Mouse (Mus musculus): ENCODE results near the gene Chd6. TPM values are rescaled to one million over a fixed set of nuclear protein-coding genes. Genes with fewer than 3 reads are reported as not detected.

The Chd6 gene
- polyA plus RNA-seq, 2 experiments: 27.5 to 29.3 TPM

DNA sequence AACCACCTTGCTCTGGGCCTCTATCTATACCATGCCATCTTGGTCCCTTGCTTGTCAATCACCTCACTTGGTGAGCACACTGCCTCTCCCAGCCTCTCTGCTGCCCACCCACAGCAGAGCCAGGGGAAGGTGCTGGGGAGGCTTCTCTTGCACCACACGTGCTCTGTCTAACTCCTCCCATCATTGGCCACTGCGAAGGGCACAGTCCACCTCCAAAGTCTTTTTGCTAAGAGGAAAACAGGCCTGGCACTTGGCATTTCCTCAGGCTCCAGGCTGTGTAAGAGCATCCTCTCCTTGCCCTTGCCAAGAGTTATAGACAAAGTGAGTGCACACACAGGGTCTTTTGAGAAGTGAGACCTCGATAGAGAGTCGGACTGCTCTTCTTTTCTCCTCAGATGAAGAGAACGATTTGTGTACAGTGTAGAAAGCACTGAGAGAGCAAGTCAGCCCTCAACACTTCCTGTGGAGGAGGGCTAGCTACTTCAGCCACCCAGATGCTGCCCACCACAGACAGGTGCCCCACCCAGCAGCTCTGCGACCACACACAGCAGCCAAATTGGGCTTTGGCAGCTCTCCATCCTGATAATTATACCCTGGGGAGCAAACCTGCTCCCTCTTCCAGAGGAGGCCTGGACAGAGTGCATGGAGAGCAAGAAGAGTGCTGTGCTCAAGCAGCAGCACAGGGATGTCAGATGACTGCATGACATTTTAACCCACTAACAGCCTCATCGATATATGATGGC is 155.6 kb downstream of the Chd6 start:
- Histone ChIP-seq H3K27me3 (ENCODE audit: control insufficient read depth, insufficient read depth, low read length) (no peaks in the 10 kb centered on the region), H3K4me1 (ENCODE audit: control insufficient read depth, insufficient read depth, low read length) (peaks cover 6% of the 10 kb centered on the region; the same call in 1 of the 2 replicates), H3K4me2 (replicated peaks; ENCODE audit: low read depth, low read length, severe bottlenecking) (no peak overlapping the region), H3K4me3 (replicated peaks; ENCODE audit: low read length) (no peak overlapping the region), H3K27ac (replicated peaks; ENCODE audit: low read depth, low read length) (no peak overlapping the region), H3K36me3 (ENCODE audit: control insufficient read depth, insufficient read depth, low read length) (peaks cover 77% of the 10 kb centered on the region), H3K9me3 (ENCODE audit: control insufficient read depth, low read length) (no peaks in the 10 kb centered on the region), H3K9ac (ENCODE audit: low read depth, low read length, severe bottlenecking) (no peak overlapping the region)
- ATAC-seq (ENCODE audit: low FRiP score, low read depth): peak; percentile 19; the same call in 1 of the 2 replicates
- DNase-seq (ENCODE audit: low spot score): peak; percentile 27
- no peak for TF ChIP-seq POLR2A (IDR thresholded peaks at IDR 0.05; ENCODE audit: borderline replicate concordance, extremely low read depth, insufficient read depth, insufficient read length)
- WGBS: 68% methylated on average over 7 of the region's 7 CpGs

DNA sequence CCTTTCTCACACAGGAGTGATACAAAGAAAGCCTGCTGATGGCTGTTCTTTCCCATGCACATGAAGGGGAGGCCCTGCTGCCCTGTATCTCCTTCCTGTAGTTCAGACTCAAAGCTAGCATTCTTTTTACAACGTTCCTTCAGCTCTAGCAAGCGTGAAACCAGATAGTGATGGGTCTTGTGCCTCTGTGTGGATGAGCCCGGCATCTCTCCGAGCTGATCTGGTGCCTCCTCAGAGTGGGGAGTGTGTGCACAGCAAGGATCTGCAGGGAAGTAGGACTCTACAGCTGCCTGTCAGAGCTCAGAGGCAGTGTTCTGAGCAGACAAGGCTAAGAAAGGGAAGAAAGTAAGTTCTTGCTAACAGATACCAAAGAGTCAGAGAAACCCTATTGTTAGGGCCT is 157.3 kb downstream of the Chd6 start:
- Histone ChIP-seq H3K27me3 (ENCODE audit: control insufficient read depth, insufficient read depth, low read length) (no peaks in the 10 kb centered on the region), H3K9me3 (ENCODE audit: control insufficient read depth, low read length) (no peaks in the 10 kb centered on the region), H3K36me3 (ENCODE audit: control insufficient read depth, insufficient read depth, low read length) (peaks cover 79% of the 10 kb centered on the region), H3K27ac (replicated peaks; ENCODE audit: low read depth, low read length) (no peak overlapping the region), H3K4me2 (replicated peaks; ENCODE audit: low read depth, low read length, severe bottlenecking) (no peak overlapping the region), H3K9ac (ENCODE audit: low read depth, low read length, severe bottlenecking) (no peak overlapping the region), H3K4me3 (replicated peaks; ENCODE audit: low read length) (no peak overlapping the region), H3K4me1 (ENCODE audit: control insufficient read depth, insufficient read depth, low read length) (peaks cover 6% of the 10 kb centered on the region; the same call in 1 of the 2 replicates)
- DNase-seq (ENCODE audit: low spot score): no peak
- no peak for TF ChIP-seq POLR2A (IDR thresholded peaks at IDR 0.05; ENCODE audit: borderline replicate concordance, extremely low read depth, insufficient read depth, insufficient read length)
- 79% methylated on average over 4 of the region's 4 CpGs for WGBS
- ATAC-seq (ENCODE audit: low FRiP score, low read depth): no peak

DNA sequence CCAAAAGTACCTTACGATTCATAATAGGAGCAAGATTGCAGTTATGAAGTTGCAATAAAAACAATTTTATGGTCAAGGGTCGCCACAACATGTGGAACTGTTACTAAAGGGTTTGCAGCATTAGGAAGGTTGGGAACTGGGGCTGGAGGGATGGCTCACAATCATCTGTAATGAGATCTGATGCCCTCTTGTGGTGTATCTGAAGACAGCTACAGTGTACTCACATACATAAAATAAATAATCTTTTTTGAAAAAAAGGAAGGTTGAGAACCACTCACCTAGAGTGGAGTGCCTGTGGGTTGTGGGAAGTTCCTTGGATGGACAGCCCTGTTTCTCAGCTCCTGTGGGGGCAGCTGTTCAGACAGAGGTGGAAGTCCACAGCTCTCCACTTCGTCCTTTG is 166.4 kb downstream of the Chd6 start:
- Histone ChIP-seq H3K4me2 (replicated peaks; ENCODE audit: low read depth, low read length, severe bottlenecking) (no peak overlapping the region), H3K9ac (ENCODE audit: low read depth, low read length, severe bottlenecking) (no peak overlapping the region), H3K27ac (replicated peaks; ENCODE audit: low read depth, low read length) (no peak overlapping the region), H3K36me3 (ENCODE audit: control insufficient read depth, insufficient read depth, low read length) (peaks cover 13% of the 10 kb centered on the region; the same call in 1 of the 2 replicates), H3K9me3 (ENCODE audit: control insufficient read depth, low read length) (no peaks in the 10 kb centered on the region), H3K4me1 (ENCODE audit: control insufficient read depth, insufficient read depth, low read length) (no peaks in the 10 kb centered on the region), H3K4me3 (replicated peaks; ENCODE audit: low read length) (no peak overlapping the region), H3K27me3 (ENCODE audit: control insufficient read depth, insufficient read depth, low read length) (no peaks in the 10 kb centered on the region)
- ATAC-seq (ENCODE audit: low FRiP score, low read depth): peak; percentile 42; the same call in 1 of the 2 replicates
- no peak for TF ChIP-seq POLR2A (IDR thresholded peaks at IDR 0.05; ENCODE audit: borderline replicate concordance, extremely low read depth, insufficient read depth, insufficient read length)
- WGBS: 53% methylated on average over 3 of the region's 3 CpGs
- peak; percentile 48 for DNase-seq (ENCODE audit: low spot score)

DNA sequence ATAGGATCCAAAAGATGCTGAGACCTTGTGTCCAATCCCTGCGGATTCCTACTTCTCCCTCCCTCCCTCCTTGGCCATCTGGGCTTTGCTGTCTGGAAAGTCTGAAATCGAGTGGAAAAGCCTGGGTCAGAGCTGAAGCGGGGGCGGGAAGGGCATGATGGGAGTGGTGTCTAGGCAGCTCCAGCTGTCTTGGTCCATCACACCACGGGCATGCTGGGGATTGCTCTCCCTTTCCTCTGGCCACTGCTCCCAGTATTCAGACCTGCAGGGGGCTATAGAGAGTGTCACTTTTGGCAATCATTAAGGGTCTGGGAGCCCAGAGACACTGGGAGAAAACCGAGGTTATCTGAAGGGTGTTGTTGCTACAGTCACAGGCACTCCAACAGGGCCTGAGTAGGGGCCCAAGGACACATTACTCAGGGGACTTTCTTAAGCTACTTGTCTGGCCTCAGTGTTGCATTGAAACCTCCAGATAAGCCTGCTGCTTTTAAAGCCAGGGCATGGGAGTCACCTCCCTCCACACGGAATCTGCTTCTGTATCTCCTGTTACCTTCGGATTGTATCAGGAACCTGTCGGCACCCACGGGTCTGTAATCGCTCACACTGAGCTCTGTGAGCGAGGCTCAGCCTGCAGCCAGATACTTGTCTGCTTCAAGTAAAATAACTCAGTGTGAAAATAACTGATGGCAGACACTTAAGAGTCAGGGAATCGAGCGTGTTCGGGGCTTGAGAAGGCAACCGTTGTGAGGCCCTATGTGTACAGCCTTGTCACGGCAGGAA is 167.8 kb downstream of the Chd6 start:
- H3K36me3 ChIP-seq (ENCODE audit: control insufficient read depth, insufficient read depth, low read length): peaks cover 4% of the 10 kb centered on the region; the same call in 1 of the 2 replicates
- no peak for TF ChIP-seq POLR2A (IDR thresholded peaks at IDR 0.05; ENCODE audit: borderline replicate concordance, extremely low read depth, insufficient read depth, insufficient read length)
- H3K9ac ChIP-seq (ENCODE audit: low read depth, low read length, severe bottlenecking): no peak overlapping the region; the same call in 1 of the 2 replicates
- DNase-seq (ENCODE audit: low spot score) (peak; percentile 61), ATAC-seq (ENCODE audit: low FRiP score, low read depth) (peak; percentile 67)
- H3K9me3 ChIP-seq (ENCODE audit: control insufficient read depth, low read length): no peaks in the 10 kb centered on the region
- H3K4me1 ChIP-seq (ENCODE audit: control insufficient read depth, insufficient read depth, low read length): no peaks in the 10 kb centered on the region
- 67% methylated on average over 17 of the region's 17 CpGs for WGBS
- no peak overlapping the region for H3K27ac ChIP-seq (replicated peaks; ENCODE audit: low read depth, low read length)
- no peak overlapping the region for H3K4me3 ChIP-seq (replicated peaks; ENCODE audit: low read length)
- no peaks in the 10 kb centered on the region for H3K27me3 ChIP-seq (ENCODE audit: control insufficient read depth, insufficient read depth, low read length)
- H3K4me2 ChIP-seq (replicated peaks; ENCODE audit: low read depth, low read length, severe bottlenecking): no peak overlapping the region

DNA sequence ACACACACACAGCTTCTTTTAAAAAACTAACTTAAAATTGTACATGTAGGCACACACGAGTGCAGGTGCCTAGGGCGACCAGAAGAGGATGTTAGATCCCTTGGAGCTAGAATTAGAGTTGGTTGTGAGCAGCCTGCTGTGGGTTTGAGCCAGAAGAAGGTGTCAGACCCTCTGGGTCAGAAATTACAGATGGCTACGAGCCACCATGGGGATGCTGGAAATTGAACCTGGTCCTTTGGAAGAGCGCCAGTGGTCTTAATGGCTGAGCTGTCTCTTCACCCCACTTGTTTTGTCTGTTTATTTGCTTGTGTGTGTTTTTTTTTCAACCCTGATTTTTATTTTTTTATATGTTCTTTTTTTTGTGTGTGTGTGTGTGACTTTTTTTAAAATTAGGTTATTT is 174.4 kb downstream of the Chd6 start:
- no peaks in the 10 kb centered on the region for H3K36me3 ChIP-seq (ENCODE audit: control insufficient read depth, insufficient read depth, low read length)
- H3K4me3 ChIP-seq (replicated peaks; ENCODE audit: low read length): no peak overlapping the region
- DNase-seq (ENCODE audit: low spot score) (no peak), ATAC-seq (ENCODE audit: low FRiP score, low read depth) (no peak)
- no peak overlapping the region for H3K9ac ChIP-seq (ENCODE audit: low read depth, low read length, severe bottlenecking)
- TF ChIP-seq POLR2A (IDR thresholded peaks at IDR 0.05; ENCODE audit: borderline replicate concordance, extremely low read depth, insufficient read depth, insufficient read length): no peak
- H3K27me3 ChIP-seq (ENCODE audit: control insufficient read depth, insufficient read depth, low read length): no peaks in the 10 kb centered on the region
- H3K4me2 ChIP-seq (replicated peaks; ENCODE audit: low read depth, low read length, severe bottlenecking): no peak overlapping the region
- peaks cover 29% of the 10 kb centered on the region for H3K4me1 ChIP-seq (ENCODE audit: control insufficient read depth, insufficient read depth, low read length)
- H3K9me3 ChIP-seq (ENCODE audit: control insufficient read depth, low read length): no peaks in the 10 kb centered on the region
- 62% methylated on average over 4 of the region's 4 CpGs for WGBS
- no peak overlapping the region for H3K27ac ChIP-seq (replicated peaks; ENCODE audit: low read depth, low read length)

Data from limb, embryonic 14.5 days (tissue).